Mouse (Mus musculus) cerebellum, adult 2 months (tissue): ENCODE results near the gene Adamts2. TPM values are rescaled to one million over a fixed set of nuclear protein-coding genes. Genes with fewer than 3 reads are reported as not detected.

Experiments
- DNase-seq, 2 experiments: peaks; one replicate each; pipeline ENCODE4 v3.0.0; 2021
- H3K27ac ChIP-seq: fragments of 200-500 bp; 2 replicates; pipeline ENCODE4 v1.5.1; 2012; ENCODE audit warnings: low read length, control low read depth, inconsistent platforms; ENCODE audit not compliant: insufficient read depth
- H3K27me3 ChIP-seq: fragments of 200-500 bp; 2 replicates; pipeline ENCODE4 v1.6.1; 2012; ENCODE audit warnings: inconsistent platforms, mild to moderate bottlenecking, low read length, moderate library complexity; ENCODE audit not compliant: control insufficient read depth, insufficient read depth
- H3K4me1 ChIP-seq: fragments of 200-500 bp; 2 replicates; pipeline ENCODE4 v1.6.1; 2011; ENCODE audit warnings: low read length; ENCODE audit not compliant: control insufficient read depth, insufficient read depth
- H3K4me3 ChIP-seq: fragments of 200-500 bp; replicated peaks from 2 replicates; pipeline ENCODE3; 2011; ENCODE audit warnings: mild to moderate bottlenecking, low read depth, low read length, control low read depth; ENCODE audit not compliant: insufficient read depth
- CTCF ChIP-seq: fragments of 200-500 bp; IDR thresholded peaks from 2 replicates; pipeline ENCODE4 v1.5.1; 2011; ENCODE audit warnings: low read depth, mild to moderate bottlenecking, control low read depth, low read length, moderate library complexity, borderline replicate concordance; ENCODE audit not compliant: insufficient read depth
- POLR2A ChIP-seq: fragments of 200-500 bp; IDR thresholded peaks from 2 replicates; pipeline ENCODE4 v1.6.1; 2011; ENCODE audit warnings: low read length, control low read depth, borderline replicate concordance; ENCODE audit not compliant: insufficient read depth
- WGBS: fragments of 180-500 bp; shearing (Covaris S2); methylation state at CpG from one replicate; pipeline ENCODE4 v1.1.7; 2018; 5-methylcytosine and 5-hydroxymethylcytosine counted together
- polyA plus RNA-seq: library from polyadenylated mRNA; depleted of rRNA; stranded (reverse); fragments of >200 nt; gene quantifications from 2 replicates; pipeline ENCODE4 v1.2.3, GENCODE M21; 2012

Gene Adamts2
- polyA plus RNA-seq, 1 experiment, result 21.1 TPM

- peak overlapping the region; percentile 12 for H3K4me3 ChIP-seq
- peak; percentile 81 to 91 for DNase-seq
- H3K4me1 ChIP-seq, result peaks cover 2% of the 10 kb centered on the region; the same call in 1 of the 2 replicates
- no peak overlapping the region for H3K27ac ChIP-seq
- H3K27me3 ChIP-seq, result no peaks in the 10 kb centered on the region
- TF ChIP-seq CTCF (peak; percentile 93), POLR2A (no peak)
- WGBS, result 15% methylated on average over 14 of the region's 14 CpGs
Measured at GRCm38 (mm10) chr11:50768995-50769749, 167.3 kb downstream of the Adamts2 start.

GRCm38 (mm10) chr11:50771006-50771405 lies 169.1 kb downstream of the Adamts2 start:
- peaks cover 2% of the 10 kb centered on the region; the same call in 1 of the 2 replicates for H3K4me1 ChIP-seq
- no peak overlapping the region for H3K4me3 ChIP-seq
- H3K27ac ChIP-seq, result no peak overlapping the region
- 100% methylated on average over 1 of the region's 1 CpGs for WGBS
- H3K27me3 ChIP-seq, result no peaks in the 10 kb centered on the region
- no peak for TF ChIP-seq POLR2A
- no peak for TF ChIP-seq CTCF
- DNase-seq, result no peak

DNA sequence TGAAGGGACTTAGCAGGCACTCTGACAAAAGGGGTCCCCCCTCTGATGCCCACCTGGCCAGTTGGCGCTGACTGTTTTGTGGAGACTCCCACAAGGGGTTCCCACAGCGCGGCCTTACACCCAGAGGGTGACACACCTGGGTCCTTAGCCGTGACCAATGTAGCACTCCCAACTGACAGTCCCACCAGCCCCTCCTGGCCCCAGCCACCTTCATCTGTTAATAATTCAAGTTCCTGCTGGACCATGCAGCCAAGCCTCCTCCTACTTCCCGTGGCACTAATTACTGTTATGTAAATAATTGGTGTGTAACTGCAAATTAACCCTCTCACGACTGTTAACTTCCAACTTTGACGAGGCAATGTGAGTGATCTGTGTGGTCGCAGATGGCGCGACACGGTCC lies 195.8 kb downstream of the Adamts2 start:
- TF ChIP-seq CTCF (no peak), POLR2A (no peak)
- Histone ChIP-seq H3K27me3 (no peaks in the 10 kb centered on the region), H3K27ac (no peak overlapping the region), H3K4me3 (no peak overlapping the region), H3K4me1 (no peaks in the 10 kb centered on the region)
- DNase-seq, result no peak
- 65% methylated on average over 11 of the region's 11 CpGs for WGBS

DNA sequence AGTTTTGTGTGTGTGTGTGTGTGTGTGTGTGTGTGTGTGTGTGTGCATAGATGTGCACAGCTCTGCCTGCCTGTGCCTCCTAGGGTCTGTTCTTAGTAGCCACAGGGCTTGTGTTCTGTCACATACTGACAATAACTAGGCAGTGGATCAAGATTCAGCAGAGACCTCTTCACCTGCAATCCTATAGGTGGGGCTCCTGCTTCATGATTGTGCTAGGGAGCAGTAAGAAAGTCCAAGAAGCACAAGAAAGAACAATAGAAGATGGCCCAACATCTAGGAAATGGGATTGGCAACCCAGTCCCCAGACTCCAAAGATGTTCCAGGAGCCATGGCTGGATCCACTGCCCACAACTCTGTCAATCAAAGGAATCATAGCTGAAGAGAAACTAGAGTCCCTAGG lies 197.0 kb downstream of the Adamts2 start:
- TF ChIP-seq POLR2A (no peak), CTCF (no peak)
- no peak for DNase-seq
- Histone ChIP-seq H3K27ac (no peak overlapping the region), H3K4me1 (no peaks in the 10 kb centered on the region), H3K27me3 (no peaks in the 10 kb centered on the region), H3K4me3 (no peak overlapping the region)

DNA sequence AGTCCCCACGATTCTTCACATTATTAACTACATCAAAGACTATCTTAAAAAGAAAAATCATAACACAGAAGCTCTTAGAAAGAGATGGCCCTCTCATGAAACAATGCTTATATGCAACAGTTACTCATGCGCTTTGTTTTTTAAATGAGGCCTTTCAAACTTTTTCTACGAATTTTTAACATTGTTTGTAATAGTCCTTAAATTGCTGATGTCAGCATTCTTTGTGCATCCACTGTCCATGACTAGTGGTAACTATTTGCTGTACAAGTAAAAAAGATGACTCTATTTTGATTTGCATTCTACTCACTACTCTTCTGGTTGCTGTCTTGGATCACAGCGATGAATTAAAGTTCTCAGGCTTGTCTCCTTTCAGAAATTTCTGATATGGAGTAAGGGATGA lies 212.3 kb downstream of the Adamts2 start:
- Histone ChIP-seq H3K4me1 (no peaks in the 10 kb centered on the region), H3K4me3 (no peak overlapping the region), H3K27me3 (no peaks in the 10 kb centered on the region), H3K27ac (no peak overlapping the region)
- DNase-seq, result no peak
- WGBS, result 99% methylated on average over 4 of the region's 4 CpGs
- TF ChIP-seq POLR2A (no peak), CTCF (no peak)

DNA sequence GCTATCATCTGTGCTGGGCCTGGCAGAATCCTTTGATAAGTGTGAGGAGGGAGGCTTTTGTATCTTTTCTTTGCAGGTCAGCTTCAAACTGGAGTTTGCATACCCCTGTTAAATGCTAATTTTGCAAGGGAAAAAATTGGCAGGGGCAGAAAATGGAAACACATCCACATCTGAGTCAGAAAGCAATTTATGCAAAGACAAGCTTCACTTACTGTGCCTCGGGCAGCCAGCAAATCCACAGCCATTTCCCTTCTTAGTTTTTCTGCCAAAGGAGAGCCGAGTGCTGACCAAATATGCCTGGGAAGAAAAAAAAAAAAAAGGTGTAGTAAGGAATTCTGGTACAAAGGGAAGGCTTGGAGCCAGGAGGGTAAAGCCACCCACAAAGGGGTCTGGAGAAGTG lies 224.3 kb downstream of the Adamts2 start:
- TF ChIP-seq CTCF, result no peak
- TF ChIP-seq POLR2A, result no peak
- 30% methylated on average over 2 of the region's 2 CpGs for WGBS
- Histone ChIP-seq H3K4me1 (no peaks in the 10 kb centered on the region), H3K27me3 (no peaks in the 10 kb centered on the region), H3K27ac (no peak overlapping the region), H3K4me3 (no peak overlapping the region)
- DNase-seq, result no peak

- WGBS, result under 1% methylated on average over 45 of the region's 45 CpGs
- H3K4me3 ChIP-seq, result peak within 1 kb of the TSS; percentile 82
- H3K27me3 ChIP-seq, result no peaks in the 10 kb centered on the region
- TF ChIP-seq POLR2A (peak; percentile 92; the same call in 1 of the 2 replicates), CTCF (no peak)
- H3K27ac ChIP-seq, result peak within 1 kb of the TSS; percentile 3; the same call in 1 of the 2 replicates
- H3K4me1 ChIP-seq, result no peaks in the 10 kb centered on the region
- peak; percentile 88 to 90 for DNase-seq
Measured at GRCm38 (mm10) chr11:50827010-50827953, 225.4 kb downstream of the Adamts2 start, which contains the start of gene Zfp354c. Zfp354c (minus strand) TSS chr11:50827724.
